Mouse (Mus musculus) gastrocnemius, adult 18-20 months (tissue): ENCODE data around the gene Nfkbie. TPM values are rescaled to one million over a fixed set of nuclear protein-coding genes. Genes with fewer than 3 reads are reported as not detected.

Source experiments
- DNase-seq: peaks from one replicate; pipeline ENCODE4 v3.0.0; 2021; ENCODE audit warnings: low spot score
- total RNA-seq, 2 experiments: library from RNA; stranded (reverse); gene quantifications; 2 replicates each; pipeline ENCODE4 v1.2.3; 2021

Gene Nfkbie
- total RNA-seq, 2 experiments from 2014 or later: 0.30 to 0.47 TPM

- peak; percentile 88 for DNase-seq
Observed at GRCm38 (mm10) chr17:45596631-45597396, 41.3 kb downstream of the Nfkbie start.

GRCm38 (mm10) chr17:45597787-45598186, 42.3 kb downstream of the Nfkbie start:
- peak; percentile 62 for DNase-seq

GRCm38 (mm10) chr17:45598376-45598775, 42.9 kb downstream of the Nfkbie start:
- no peak for DNase-seq

- DNase-seq: no peak
Observed at GRCm38 (mm10) chr17:45598891-45599290, 43.4 kb downstream of the Nfkbie start.

GRCm38 (mm10) chr17:45599446-45600242, 44.1 kb downstream of the Nfkbie start, which contains the start of gene Slc29a1:
Gene Slc29a1, minus strand, starts transcription at chr17:45599606.
- DNase-seq: peak; percentile 76

GRCm38 (mm10) chr17:45600267-45600666, 44.8 kb downstream of the Nfkbie start:
- no peak for DNase-seq

- no peak for DNase-seq
Observed at GRCm38 (mm10) chr17:45601325-45601724, 45.8 kb downstream of the Nfkbie start.

- no peak for DNase-seq
Observed at GRCm38 (mm10) chr17:45601877-45602304, 46.4 kb downstream of the Nfkbie start, which contains the start of gene Mymx. Gene Mymx, minus strand, starts transcription at chr17:45602102.

- DNase-seq: no peak
Observed at GRCm38 (mm10) chr17:45602984-45603383, 47.5 kb downstream of the Nfkbie start.

GRCm38 (mm10) chr17:45606992-45607879, 51.7 kb downstream of the Nfkbie start:
- no peak for DNase-seq

- no peak for DNase-seq
Observed at GRCm38 (mm10) chr17:45608396-45608795, 52.9 kb downstream of the Nfkbie start.

- peak; percentile 59 for DNase-seq
Observed at GRCm38 (mm10) chr17:45610144-45610866, 54.8 kb downstream of the Nfkbie start.

- DNase-seq: no peak
Observed at GRCm38 (mm10) chr17:45612008-45612407, 56.5 kb downstream of the Nfkbie start.

Other genes starting within 250 kb of the Nfkbie start
- 10 to 100 TPM; 37.2 to 38.9 TPM for gene Cdc5l, start 122.0 kb upstream of the Nfkbie start, total RNA-seq
- not detected for gene Spats1, start 80.3 kb upstream of the Nfkbie start, total RNA-seq
- 10 to 100 TPM; 12.8 to 14.1 TPM for gene Aars2, start 48.9 kb upstream of the Nfkbie start, total RNA-seq
- gene Tcte1, start 32.3 kb upstream of the Nfkbie start, total RNA-seq: not detected
- not detected for gene Tmem151b, start 6.0 kb upstream of the Nfkbie start, total RNA-seq
- gene Slc35b2, start 8.2 kb downstream of the Nfkbie start, total RNA-seq: 10 to 100 TPM; 16.2 to 17.7 TPM
- 1,000 to 10,000 TPM; 1,074 to 1,224 TPM for gene Hsp90ab1, start 17.6 kb downstream of the Nfkbie start, total RNA-seq
- gene Slc29a1, start 43.9 kb downstream of the Nfkbie start, total RNA-seq: 10 to 100 TPM; 31.9 to 32.4 TPM
- gene Mymx, start 46.4 kb downstream of the Nfkbie start, total RNA-seq: not detected
- under 1 TPM; 0.21 to 0.66 TPM for gene Capn11, start 103.6 kb downstream of the Nfkbie start, total RNA-seq
- gene Mrpl14, start 130.6 kb downstream of the Nfkbie start, total RNA-seq: 100 to 1,000 TPM; 119 to 165 TPM
- gene Tmem63b, start 131.2 kb downstream of the Nfkbie start, total RNA-seq: 10 to 100 TPM; 65.0 to 70.8 TPM
- gene 1600014C23Rik, start 178.1 kb downstream of the Nfkbie start, total RNA-seq: not detected